Mouse (Mus musculus): ENCODE data around the gene Traf3ip1. TPM values are rescaled to one million over a fixed set of nuclear protein-coding genes. Genes with fewer than 3 reads are reported as not detected.
A peak's percentile ranks its signal among the peaks of the same experiment; 100 is the strongest.

The Traf3ip1 gene
- polyA plus RNA-seq, 1 experiment from 2014 or later = 9.1 TPM

GRCm38 (mm10) chr1:91454366-91454765 is 40.1 kb upstream of the Traf3ip1 start:
- Histone ChIP-seq H3K4me1 (replicated peaks; ENCODE audit: control insufficient read depth, insufficient read depth, low read length) (peaks cover 16% of the 10 kb centered on the region), H3K27ac (ENCODE audit: low read depth, low read length) (no peak overlapping the region), H3K9ac (ENCODE audit: low read length) (no peak overlapping the region), H3K4me2 (ENCODE audit: low read depth, low read length, severe bottlenecking) (no peak overlapping the region), H3K36me3 (ENCODE audit: control insufficient read depth, insufficient read depth, low read length) (no peaks in the 10 kb centered on the region), H3K27me3 (ENCODE audit: control insufficient read depth, insufficient read depth, low read length) (peaks cover 3% of the 10 kb centered on the region; the same call in 1 of the 2 replicates), H3K4me3 (ENCODE audit: low read depth, low read length) (no peak overlapping the region), H3K9me3 (ENCODE audit: control insufficient read depth, low read length) (no peaks in the 10 kb centered on the region)
- ATAC-seq (replicated peaks; ENCODE audit: low FRiP score) (no peak), DNase-seq (ENCODE audit: low spot score) (no peak)
- 88% methylated on average over 3 of the region's 3 CpGs for WGBS

- peaks cover 18% of the 10 kb centered on the region for H3K4me1 ChIP-seq (replicated peaks; ENCODE audit: control insufficient read depth, insufficient read depth, low read length)
These were observed 39.5 kb upstream of the Traf3ip1 start for GRCm38 (mm10) chr1:91454927-91455326.

GRCm38 (mm10) chr1:91455661-91456161 is 38.7 kb upstream of the Traf3ip1 start:
- no peak overlapping the region for H3K4me3 ChIP-seq (ENCODE audit: low read depth, low read length)
- no peaks in the 10 kb centered on the region for H3K9me3 ChIP-seq (ENCODE audit: control insufficient read depth, low read length)
- 0 out of 2 replicates have a peak overlapping the region, but pooled peaks have one; percentile 11 for H3K4me2 ChIP-seq (ENCODE audit: low read depth, low read length, severe bottlenecking)
- no peak overlapping the region for H3K27ac ChIP-seq (ENCODE audit: low read depth, low read length)
- peaks cover 18% of the 10 kb centered on the region for H3K4me1 ChIP-seq (replicated peaks; ENCODE audit: control insufficient read depth, insufficient read depth, low read length)
- WGBS = 56% methylated on average over 7 of the region's 7 CpGs
- DNase-seq (ENCODE audit: low spot score) (no peak), ATAC-seq (replicated peaks; ENCODE audit: low FRiP score) (no peak)
- H3K9ac ChIP-seq (ENCODE audit: low read length) = no peak overlapping the region
- H3K36me3 ChIP-seq (ENCODE audit: control insufficient read depth, insufficient read depth, low read length) = no peaks in the 10 kb centered on the region
- peaks cover 3% of the 10 kb centered on the region; the same call in 1 of the 2 replicates for H3K27me3 ChIP-seq (ENCODE audit: control insufficient read depth, insufficient read depth, low read length)

More at GRCm38 (mm10) chr1:91454927-91455326, 39.5 kb upstream of the Traf3ip1 start:
- H3K27me3 ChIP-seq (ENCODE audit: control insufficient read depth, insufficient read depth, low read length) = peaks cover 3% of the 10 kb centered on the region; the same call in 1 of the 2 replicates
- WGBS = 83% methylated on average over 3 of the region's 3 CpGs
- ATAC-seq (replicated peaks; ENCODE audit: low FRiP score) = no peak
- no peak overlapping the region for H3K9ac ChIP-seq (ENCODE audit: low read length)
- no peak overlapping the region for H3K4me2 ChIP-seq (ENCODE audit: low read depth, low read length, severe bottlenecking)
- H3K36me3 ChIP-seq (ENCODE audit: control insufficient read depth, insufficient read depth, low read length) = no peaks in the 10 kb centered on the region
- H3K4me3 ChIP-seq (ENCODE audit: low read depth, low read length) = no peak overlapping the region
- no peaks in the 10 kb centered on the region for H3K9me3 ChIP-seq (ENCODE audit: control insufficient read depth, low read length)
- no peak overlapping the region for H3K27ac ChIP-seq (ENCODE audit: low read depth, low read length)
- no peak for DNase-seq (ENCODE audit: low spot score)

GRCm38 (mm10) chr1:91456301-91456801 is 38.1 kb upstream of the Traf3ip1 start:
- H3K9ac ChIP-seq (ENCODE audit: low read length) = no peak overlapping the region
- WGBS = 56% methylated on average over 11 of the region's 11 CpGs
- H3K27me3 ChIP-seq (ENCODE audit: control insufficient read depth, insufficient read depth, low read length) = peaks cover 3% of the 10 kb centered on the region; the same call in 1 of the 2 replicates
- peaks cover 18% of the 10 kb centered on the region for H3K4me1 ChIP-seq (replicated peaks; ENCODE audit: control insufficient read depth, insufficient read depth, low read length)
- H3K4me3 ChIP-seq (ENCODE audit: low read depth, low read length) = no peak overlapping the region
- no peaks in the 10 kb centered on the region for H3K9me3 ChIP-seq (ENCODE audit: control insufficient read depth, low read length)
- H3K36me3 ChIP-seq (ENCODE audit: control insufficient read depth, insufficient read depth, low read length) = no peaks in the 10 kb centered on the region
- ATAC-seq (replicated peaks; ENCODE audit: low FRiP score) (no peak), DNase-seq (ENCODE audit: low spot score) (no peak)
- H3K4me2 ChIP-seq (ENCODE audit: low read depth, low read length, severe bottlenecking) = no peak overlapping the region
- no peak overlapping the region for H3K27ac ChIP-seq (ENCODE audit: low read depth, low read length)

GRCm38 (mm10) chr1:91457116-91457515 is 37.3 kb upstream of the Traf3ip1 start:
- 91% methylated on average over 4 of the region's 4 CpGs for WGBS
- H3K9ac ChIP-seq (ENCODE audit: low read length) = no peak overlapping the region
- peaks cover 3% of the 10 kb centered on the region; the same call in 1 of the 2 replicates for H3K27me3 ChIP-seq (ENCODE audit: control insufficient read depth, insufficient read depth, low read length)
- no peaks in the 10 kb centered on the region for H3K9me3 ChIP-seq (ENCODE audit: control insufficient read depth, low read length)
- DNase-seq (ENCODE audit: low spot score) = no peak
- H3K36me3 ChIP-seq (ENCODE audit: control insufficient read depth, insufficient read depth, low read length) = no peaks in the 10 kb centered on the region
- ATAC-seq (replicated peaks; ENCODE audit: low FRiP score) = no peak
- no peak overlapping the region for H3K27ac ChIP-seq (ENCODE audit: low read depth, low read length)
- H3K4me1 ChIP-seq (replicated peaks; ENCODE audit: control insufficient read depth, insufficient read depth, low read length) = peaks cover 18% of the 10 kb centered on the region
- no peak overlapping the region for H3K4me2 ChIP-seq (ENCODE audit: low read depth, low read length, severe bottlenecking)
- no peak overlapping the region for H3K4me3 ChIP-seq (ENCODE audit: low read depth, low read length)

- ATAC-seq (replicated peaks; ENCODE audit: low FRiP score) (no peak), DNase-seq (ENCODE audit: low spot score) (no peak)
- H3K9ac ChIP-seq (ENCODE audit: low read length) = no peak overlapping the region
- H3K9me3 ChIP-seq (ENCODE audit: control insufficient read depth, low read length) = no peaks in the 10 kb centered on the region
- no peak overlapping the region for H3K27ac ChIP-seq (ENCODE audit: low read depth, low read length)
- peaks cover 3% of the 10 kb centered on the region; the same call in 1 of the 2 replicates for H3K27me3 ChIP-seq (ENCODE audit: control insufficient read depth, insufficient read depth, low read length)
- no peaks in the 10 kb centered on the region for H3K36me3 ChIP-seq (ENCODE audit: control insufficient read depth, insufficient read depth, low read length)
- no peak overlapping the region for H3K4me2 ChIP-seq (ENCODE audit: low read depth, low read length, severe bottlenecking)
- H3K4me1 ChIP-seq (replicated peaks; ENCODE audit: control insufficient read depth, insufficient read depth, low read length) = peaks cover 18% of the 10 kb centered on the region
- WGBS = 82% methylated on average over 5 of the region's 5 CpGs
- H3K4me3 ChIP-seq (ENCODE audit: low read depth, low read length) = no peak overlapping the region
These were observed 36.7 kb upstream of the Traf3ip1 start for GRCm38 (mm10) chr1:91457698-91458097.

GRCm38 (mm10) chr1:91458223-91458861 is 36.1 kb upstream of the Traf3ip1 start:
- H3K4me1 ChIP-seq (replicated peaks; ENCODE audit: control insufficient read depth, insufficient read depth, low read length) = peaks cover 18% of the 10 kb centered on the region
- peak overlapping the region; percentile 74 for H3K4me2 ChIP-seq (ENCODE audit: low read depth, low read length, severe bottlenecking)
- H3K9ac ChIP-seq (ENCODE audit: low read length) = peak overlapping the region; percentile 55
- ATAC-seq (replicated peaks; ENCODE audit: low FRiP score) (peak; percentile 11), DNase-seq (ENCODE audit: low spot score) (peak; percentile 57)
- 26% methylated on average over 8 of the region's 8 CpGs for WGBS
- peaks cover 3% of the 10 kb centered on the region; the same call in 1 of the 2 replicates for H3K27me3 ChIP-seq (ENCODE audit: control insufficient read depth, insufficient read depth, low read length)
- no peak overlapping the region for H3K27ac ChIP-seq (ENCODE audit: low read depth, low read length)
- no peaks in the 10 kb centered on the region for H3K36me3 ChIP-seq (ENCODE audit: control insufficient read depth, insufficient read depth, low read length)
- H3K9me3 ChIP-seq (ENCODE audit: control insufficient read depth, low read length) = no peaks in the 10 kb centered on the region
- peak overlapping the region; percentile 60 for H3K4me3 ChIP-seq (ENCODE audit: low read depth, low read length)

GRCm38 (mm10) chr1:91459059-91459809 is 35.2 kb upstream of the Traf3ip1 start, which contains the start of gene Per2:
TSS of gene Per2 (minus strand) at chr1:91459324.
- under 1% methylated on average over 88 of the region's 91 CpGs for WGBS
- Histone ChIP-seq H3K27ac (ENCODE audit: low read depth, low read length) (peak within 1 kb of the TSS; percentile 37; the same call in 1 of the 2 replicates), H3K27me3 (ENCODE audit: control insufficient read depth, insufficient read depth, low read length) (peaks cover 3% of the 10 kb centered on the region; the same call in 1 of the 2 replicates), H3K9me3 (ENCODE audit: control insufficient read depth, low read length) (no peaks in the 10 kb centered on the region), H3K4me1 (replicated peaks; ENCODE audit: control insufficient read depth, insufficient read depth, low read length) (peaks cover 18% of the 10 kb centered on the region), H3K9ac (ENCODE audit: low read length) (peak within 1 kb of the TSS; percentile 55), H3K4me3 (ENCODE audit: low read depth, low read length) (peak within 1 kb of the TSS; percentile 60), H3K36me3 (ENCODE audit: control insufficient read depth, insufficient read depth, low read length) (no peaks in the 10 kb centered on the region), H3K4me2 (ENCODE audit: low read depth, low read length, severe bottlenecking) (peak within 1 kb of the TSS; percentile 74)
- ATAC-seq (replicated peaks; ENCODE audit: low FRiP score) (peak; percentile 98), DNase-seq (ENCODE audit: low spot score) (peak; percentile 99)
